Mouse (Mus musculus): ENCODE data around the gene Gm28363.
"Not testable (repeated sequence)": the region's sequence is repeated elsewhere in the genome, so short reads cannot be mapped to it uniquely, and the experiment has no call there.

The Gm28363 gene

GRCm38 (mm10) chr1:117696831-117697230 is at the start of gene Gm28363:
Gene Gm28363, plus strand, starts transcription at chr1:117697131.
- not testable (repeated sequence) for DNase-seq

GRCm38 (mm10) chr1:117650236-117650635 is 46.7 kb upstream of the Gm28363 start:
- DNase-seq, result not testable (repeated sequence)
